Mouse (Mus musculus) lung, adult 18-20 months (tissue): ENCODE measurements around the gene 4921517D22Rik.
"Not testable (repeated sequence)": the region's sequence is repeated elsewhere in the genome, so short reads cannot be mapped to it uniquely, and the experiment has no call there.

ENCODE experiments used
- DNase-seq, 2 experiments: peaks; one replicate each; pipeline ENCODE4 v3.0.0; 2022; ENCODE audit warnings: mixed read lengths in 2 of 2

The 4921517D22Rik gene

GRCm38 (mm10) chr13:59694008-59694407, at the start of gene 4921517D22Rik:
Gene 4921517D22Rik (minus strand): TSS chr13:59694108.
- DNase-seq = no peak

- DNase-seq = no peak
Observed at GRCm38 (mm10) chr13:59741697-59742096, 47.8 kb upstream of the 4921517D22Rik start.

GRCm38 (mm10) chr13:59741096-59741495, 47.2 kb upstream of the 4921517D22Rik start:
- DNase-seq = no peak

- no peak for DNase-seq
Observed at GRCm38 (mm10) chr13:59739397-59739796, 45.5 kb upstream of the 4921517D22Rik start.

- no peak for DNase-seq
Observed at GRCm38 (mm10) chr13:59738455-59738854, 44.5 kb upstream of the 4921517D22Rik start.

GRCm38 (mm10) chr13:59735190-59735589, 41.3 kb upstream of the 4921517D22Rik start:
- DNase-seq = no peak

- DNase-seq = peak in 1 of 2 experiments; percentile 26
Observed at GRCm38 (mm10) chr13:59734347-59734746, 40.4 kb upstream of the 4921517D22Rik start.

- DNase-seq = no peak
Observed at GRCm38 (mm10) chr13:59733936-59734335, 40.0 kb upstream of the 4921517D22Rik start.

GRCm38 (mm10) chr13:59731652-59732051, 37.7 kb upstream of the 4921517D22Rik start, which contains the start of gene Spata31d1d:
Gene Spata31d1d (minus strand): TSS chr13:59731752.
- DNase-seq = no peak

GRCm38 (mm10) chr13:59728378-59729093, 34.6 kb upstream of the 4921517D22Rik start:
- peak; percentile 69 to 78 for DNase-seq

GRCm38 (mm10) chr13:59726139-59726867, 32.4 kb upstream of the 4921517D22Rik start:
- DNase-seq = no peak

- DNase-seq = not testable (repeated sequence)
Observed at GRCm38 (mm10) chr13:59722089-59722488, 28.2 kb upstream of the 4921517D22Rik start.

GRCm38 (mm10) chr13:59719475-59719874, 25.6 kb upstream of the 4921517D22Rik start:
- no peak for DNase-seq

GRCm38 (mm10) chr13:59718857-59719440, 25.0 kb upstream of the 4921517D22Rik start:
- DNase-seq = peak; percentile 28 to 47

- no peak for DNase-seq
Observed at GRCm38 (mm10) chr13:59713710-59714109, 19.8 kb upstream of the 4921517D22Rik start.

- not testable (repeated sequence) for DNase-seq
Observed at GRCm38 (mm10) chr13:59711984-59712383, 18.1 kb upstream of the 4921517D22Rik start, which contains the start of gene Spata31d1b. Gene Spata31d1b (plus strand): TSS chr13:59712284.

GRCm38 (mm10) chr13:59710230-59710629, 16.3 kb upstream of the 4921517D22Rik start, which contains the start of gene Spata31d1a:
Gene Spata31d1a (minus strand): TSS chr13:59710330.
- no peak for DNase-seq

- DNase-seq = peak; percentile 29 to 60
Observed at GRCm38 (mm10) chr13:59704562-59704961, 10.7 kb upstream of the 4921517D22Rik start.

- DNase-seq = no peak
Observed at GRCm38 (mm10) chr13:59703514-59703913, 9.6 kb upstream of the 4921517D22Rik start.

- not testable (repeated sequence) for DNase-seq
Observed at GRCm38 (mm10) chr13:59700137-59700536, 6.2 kb upstream of the 4921517D22Rik start.

- DNase-seq = no peak
Observed at GRCm38 (mm10) chr13:59699131-59699530, 5.2 kb upstream of the 4921517D22Rik start.

- no peak for DNase-seq
Observed at GRCm38 (mm10) chr13:59695781-59696180, 1.9 kb upstream of the 4921517D22Rik start.

GRCm38 (mm10) chr13:59691478-59691877, 2.4 kb downstream of the 4921517D22Rik start:
- DNase-seq = no peak
